Mouse (Mus musculus) liver, adult 2 months (tissue): ENCODE measurements around the gene Rhoa. TPM values are rescaled to one million over a fixed set of nuclear protein-coding genes. Genes with fewer than 3 reads are reported as not detected.

Experiments
- DNase-seq: peaks from one replicate; pipeline ENCODE4 v3.0.0-alpha.2; 2011; ENCODE audit warnings: low read depth, low spot score; ENCODE audit errors: extremely low read depth
- H3K27ac ChIP-seq: fragments of 200-500 bp; replicated peaks from 2 replicates; pipeline ENCODE4 v1.5.1; 2012; ENCODE audit warnings: low read depth, mild to moderate bottlenecking, control low read depth, inconsistent platforms, low read length; ENCODE audit not compliant: insufficient read depth
- H3K27me3 ChIP-seq: fragments of 200-500 bp; 2 replicates; pipeline ENCODE4 v1.6.1; 2012; ENCODE audit warnings: mild to moderate bottlenecking, moderate library complexity, low read length, inconsistent platforms; ENCODE audit not compliant: control insufficient read depth, insufficient read depth
- H3K36me3 ChIP-seq: fragments of 200-500 bp; 2 replicates; pipeline ENCODE4 v1.6.1; 2012; ENCODE audit warnings: low read length, inconsistent platforms; ENCODE audit not compliant: control insufficient read depth, insufficient read depth
- H3K4me1 ChIP-seq: fragments of 200-500 bp; 2 replicates; pipeline ENCODE4 v1.6.1; 2011; ENCODE audit warnings: low read length; ENCODE audit not compliant: control insufficient read depth, insufficient read depth
- H3K4me3 ChIP-seq: fragments of 200-500 bp; 2 replicates; pipeline ENCODE4 v1.5.1; 2011; ENCODE audit warnings: low read depth, mild to moderate bottlenecking, control low read depth, low read length, moderate library complexity; ENCODE audit not compliant: insufficient read depth
- H3K79me2 ChIP-seq: fragments of 200-500 bp; 2 replicates; pipeline ENCODE4 v1.6.1; 2012; ENCODE audit warnings: inconsistent platforms, mild to moderate bottlenecking, low read length, moderate library complexity; ENCODE audit not compliant: control insufficient read depth, insufficient read depth
- H3K9ac ChIP-seq: fragments of 200-500 bp; 2 replicates; pipeline ENCODE4 v1.6.1; 2012; ENCODE audit warnings: low read depth, mild to moderate bottlenecking, control low read depth, inconsistent platforms, low read length
- CTCF ChIP-seq: fragments of 200-500 bp; IDR thresholded peaks from 2 replicates; pipeline ENCODE4 v1.5.1; 2011; ENCODE audit warnings: low read depth, low read length, control low read depth
- POLR2A ChIP-seq: fragments of 200-500 bp; IDR thresholded peaks from 2 replicates; pipeline ENCODE4 v1.6.1; 2011; ENCODE audit warnings: low read length, control low read depth; ENCODE audit not compliant: insufficient read depth; ENCODE audit errors: extremely low read depth
- WGBS: fragments of 180-500 bp; shearing (Covaris S2); methylation state at CpG from one replicate; pipeline ENCODE4 v1.1.7; 2018; 5-methylcytosine and 5-hydroxymethylcytosine counted together
- polyA plus RNA-seq: library from polyadenylated mRNA; depleted of rRNA; stranded (reverse); fragments of >200 nt; gene quantifications from 2 replicates; pipeline ENCODE4 v1.2.3, GENCODE M21; 2012
- total RNA-seq: library from RNA; depleted of rRNA; stranded (reverse); fragments of >200 nt; gene quantifications from 2 replicates; pipeline ENCODE4 v1.2.3, GENCODE M21; 2014

The Rhoa gene
- total and polyA plus RNA-seq, 2 experiments, result 64.7 to 123 TPM

- H3K4me3 ChIP-seq, result peak within 1 kb of the TSS; percentile 51
- peaks cover 5% of the 10 kb centered on the region for H3K4me1 ChIP-seq
- no peaks in the 10 kb centered on the region for H3K79me2 ChIP-seq
- under 1% methylated on average over 32 of the region's 32 CpGs for WGBS
- H3K9ac ChIP-seq, result peak within 1 kb of the TSS; percentile 28
- H3K27me3 ChIP-seq, result no peaks in the 10 kb centered on the region
- TF ChIP-seq POLR2A, result 0 out of 2 replicates have a peak, but pooled peaks have one; percentile 11
- no peak for TF ChIP-seq CTCF
- DNase-seq, result peak; percentile 99
- peak within 1 kb of the TSS; percentile 40 for H3K27ac ChIP-seq
- no peaks in the 10 kb centered on the region for H3K36me3 ChIP-seq
These were observed 15.7 kb upstream of the Rhoa start, which contains the start of gene Nicn1 for GRCm38 (mm10) chr9:108290016-108290750. Nicn1 (plus strand) TSS chr9:108290429.

- Histone ChIP-seq H3K4me3 (peak overlapping the region; percentile 51), H3K36me3 (no peaks in the 10 kb centered on the region), H3K79me2 (no peaks in the 10 kb centered on the region), H3K4me1 (peaks cover 5% of the 10 kb centered on the region), H3K27ac (peak overlapping the region; percentile 6; the same call in 1 of the 2 replicates), H3K9ac (no peak overlapping the region), H3K27me3 (no peaks in the 10 kb centered on the region)
- no peak for TF ChIP-seq CTCF
- no peak for TF ChIP-seq POLR2A
- 9% methylated on average over 6 of the region's 6 CpGs for WGBS
- peak; percentile 69 for DNase-seq
These were observed 15.2 kb upstream of the Rhoa start for GRCm38 (mm10) chr9:108290773-108291172.

- H3K36me3 ChIP-seq, result 0 out of 2 replicates have a peak, but pooled peaks cover 2% of the 10 kb centered on the region
- WGBS, result 16% methylated on average over 18 of the region's 18 CpGs
- peak within 1 kb of the TSS; percentile 89 for H3K27ac ChIP-seq
- H3K9ac ChIP-seq, result peak within 1 kb of the TSS; percentile 57
- peak within 1 kb of the TSS; percentile 47 for H3K4me3 ChIP-seq
- DNase-seq, result peak; percentile 93
- H3K27me3 ChIP-seq, result no peaks in the 10 kb centered on the region
- H3K4me1 ChIP-seq, result peaks cover 19% of the 10 kb centered on the region
- peaks cover 7% of the 10 kb centered on the region; the same call in 1 of the 2 replicates for H3K79me2 ChIP-seq
- TF ChIP-seq POLR2A, result 0 out of 2 replicates have a peak, but pooled peaks have one; percentile 8
- no peak for TF ChIP-seq CTCF
These were observed 9.2 kb upstream of the Rhoa start, which contains the start of gene Amt for GRCm38 (mm10) chr9:108296453-108297355. Amt (plus strand) TSS chr9:108296853.

GRCm38 (mm10) chr9:108301853-108302252 is 4.1 kb upstream of the Rhoa start:
- 22% methylated on average over 3 of the region's 3 CpGs for WGBS
- peak; percentile 84 for DNase-seq
- peaks cover 10% of the 10 kb centered on the region; the same call in 1 of the 2 replicates for H3K79me2 ChIP-seq
- H3K27ac ChIP-seq, result peak overlapping the region; percentile 28; the same call in 1 of the 2 replicates
- peaks cover 22% of the 10 kb centered on the region for H3K4me1 ChIP-seq
- no peak overlapping the region for H3K9ac ChIP-seq
- peaks cover 16% of the 10 kb centered on the region for H3K36me3 ChIP-seq
- no peak overlapping the region for H3K4me3 ChIP-seq
- no peaks in the 10 kb centered on the region for H3K27me3 ChIP-seq
- TF ChIP-seq POLR2A (no peak), CTCF (no peak)

- Histone ChIP-seq H3K27me3 (no peaks in the 10 kb centered on the region), H3K79me2 (peaks cover 9% of the 10 kb centered on the region; the same call in 1 of the 2 replicates), H3K4me3 (no peak overlapping the region), H3K9ac (no peak overlapping the region), H3K4me1 (peaks cover 24% of the 10 kb centered on the region), H3K27ac (no peak overlapping the region), H3K36me3 (peaks cover 14% of the 10 kb centered on the region)
- DNase-seq, result peak; percentile 58
- WGBS, result 27% methylated on average over 4 of the region's 4 CpGs
- TF ChIP-seq CTCF (no peak), POLR2A (no peak)
These were observed 1.2 kb upstream of the Rhoa start for GRCm38 (mm10) chr9:108304716-108305115.
